Mouse (Mus musculus): ENCODE measurements around the gene Hmgb2.
"Not testable (repeated sequence)": the region's sequence is repeated elsewhere in the genome, so short reads cannot be mapped to it uniquely, and the experiment has no call there.

Gene Hmgb2

GRCm38 (mm10) chr8:57510791-57511315, 854 bp upstream of the Hmgb2 start:
- DNase-seq (ENCODE audit: low spot score in 2 of 2), result no peak

GRCm38 (mm10) chr8:57512141-57513056, 692 bp downstream of the Hmgb2 start:
- peak in 1 of 2 experiments; percentile 53 for DNase-seq (ENCODE audit: low spot score in 2 of 2)

GRCm38 (mm10) chr8:57513178-57513661, 1.5 kb downstream of the Hmgb2 start:
- DNase-seq (ENCODE audit: low spot score in 2 of 2), result not testable (repeated sequence)

GRCm38 (mm10) chr8:57516685-57517084, 5.0 kb downstream of the Hmgb2 start:
- DNase-seq (ENCODE audit: low spot score in 2 of 2), result not testable (repeated sequence)

GRCm38 (mm10) chr8:57517723-57518122, 6.0 kb downstream of the Hmgb2 start:
- no peak for DNase-seq (ENCODE audit: low spot score in 2 of 2)

- DNase-seq (ENCODE audit: low spot score in 2 of 2), result no peak
Measured at GRCm38 (mm10) chr8:57520186-57520786, 8.6 kb downstream of the Hmgb2 start.

- DNase-seq (ENCODE audit: low spot score in 2 of 2), result no peak
Measured at GRCm38 (mm10) chr8:57528036-57528435, 16.3 kb downstream of the Hmgb2 start.

GRCm38 (mm10) chr8:57530238-57530637, 18.5 kb downstream of the Hmgb2 start:
- no peak for DNase-seq (ENCODE audit: low spot score in 2 of 2)

DNA sequence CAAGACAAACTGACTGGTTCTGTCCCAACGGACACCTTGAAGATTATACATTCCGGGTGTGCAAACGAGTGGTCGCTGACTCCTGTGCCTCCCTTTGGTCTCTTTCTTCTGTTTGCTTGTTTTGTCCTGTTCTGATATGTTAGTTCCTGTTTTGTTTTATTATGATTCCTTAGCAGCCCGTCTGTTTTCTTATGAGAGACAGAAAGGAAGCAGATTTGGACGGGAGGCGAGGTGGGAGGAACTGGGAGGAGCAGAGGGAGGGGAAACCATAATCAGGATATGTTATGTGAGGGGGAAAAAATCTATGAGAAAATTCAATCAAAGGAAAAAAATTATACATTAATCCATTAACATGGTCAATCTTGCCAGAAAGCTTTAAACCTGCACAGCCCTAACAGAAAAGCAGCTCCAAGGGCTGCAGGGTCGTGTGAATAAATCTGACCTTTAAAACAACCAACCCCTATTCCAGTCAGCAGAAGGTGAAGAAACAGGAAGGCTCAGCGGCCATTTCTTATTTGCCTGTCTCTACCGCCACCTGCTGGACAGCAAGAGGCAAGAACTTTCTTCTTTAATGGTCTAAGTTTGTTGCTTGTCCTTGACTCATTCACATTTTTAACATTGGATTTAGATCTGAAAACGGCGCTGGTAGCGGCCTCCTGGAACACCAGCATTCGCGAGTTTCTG, 19.1 kb downstream of the Hmgb2 start:
- DNase-seq (ENCODE audit: low spot score in 2 of 2), result peak; percentile 61 to 77

DNA sequence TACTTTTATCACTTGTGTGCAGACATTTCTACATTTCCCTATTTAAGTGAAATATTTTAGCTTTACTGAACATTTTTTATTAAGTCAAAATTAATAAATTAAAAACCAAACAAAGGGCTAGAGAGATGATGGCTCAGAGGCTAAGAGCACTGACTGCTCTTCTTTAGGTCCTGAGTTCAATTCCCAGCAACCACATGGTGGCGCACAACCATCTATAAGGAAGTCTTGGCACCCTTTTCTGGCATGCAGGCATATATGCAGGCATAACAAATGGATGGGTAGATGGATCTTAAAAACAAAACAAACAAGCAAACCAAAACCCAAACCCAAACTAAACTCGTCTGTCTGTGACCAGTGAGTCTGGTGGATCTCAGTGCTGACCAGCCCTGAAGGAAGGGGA, 20.5 kb downstream of the Hmgb2 start:
- DNase-seq (ENCODE audit: low spot score in 2 of 2), result no peak

DNA sequence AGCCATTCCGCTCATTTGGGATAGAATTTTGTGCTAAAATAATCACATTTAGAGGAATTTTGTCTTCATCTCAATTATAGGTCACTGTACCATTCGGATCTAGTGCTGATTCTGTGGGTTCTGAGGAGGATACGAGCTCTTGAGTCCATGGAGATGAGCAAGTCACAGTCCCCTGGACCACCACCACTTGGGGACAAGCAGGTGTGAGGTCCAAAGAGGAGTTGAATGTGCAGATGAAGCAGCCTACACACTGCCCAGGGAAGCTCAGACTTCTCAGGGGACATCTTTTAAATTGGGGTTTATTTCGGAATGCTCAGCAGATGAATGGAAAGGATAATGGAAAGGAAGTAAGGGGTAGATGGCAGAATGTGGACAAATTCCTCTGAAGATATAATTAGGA, 21.4 kb downstream of the Hmgb2 start:
- DNase-seq (ENCODE audit: low spot score in 2 of 2), result no peak

GRCm38 (mm10) chr8:57534495-57534894, 22.8 kb downstream of the Hmgb2 start:
- DNase-seq (ENCODE audit: low spot score in 2 of 2), result no peak

DNA sequence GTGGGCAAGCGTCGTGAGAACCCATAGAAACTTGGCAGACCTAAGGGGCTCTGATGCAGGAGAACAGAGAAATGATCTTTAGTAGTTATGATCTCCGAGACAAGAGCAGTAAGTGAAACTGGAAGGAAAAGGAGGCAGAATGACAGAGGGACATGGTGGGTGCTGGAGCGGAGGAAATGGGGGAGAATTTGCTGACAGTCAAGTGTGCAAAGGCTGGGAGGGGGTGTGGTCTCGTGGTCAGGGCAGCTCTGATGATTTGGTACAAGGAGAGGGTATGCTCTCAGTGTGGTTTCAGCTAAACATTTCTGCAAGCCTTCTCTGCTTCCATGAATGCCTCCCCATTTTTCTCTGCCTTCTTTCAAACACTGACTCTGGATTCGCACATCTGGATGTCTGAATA, 24.5 kb downstream of the Hmgb2 start:
- no peak for DNase-seq (ENCODE audit: low spot score in 2 of 2)

- no peak for DNase-seq (ENCODE audit: low spot score in 2 of 2)
Measured at GRCm38 (mm10) chr8:57538601-57539000, 26.9 kb downstream of the Hmgb2 start.

GRCm38 (mm10) chr8:57540110-57540838, 28.6 kb downstream of the Hmgb2 start:
- DNase-seq (ENCODE audit: low spot score in 2 of 2), result peak in 1 of 2 experiments; percentile 65

DNA sequence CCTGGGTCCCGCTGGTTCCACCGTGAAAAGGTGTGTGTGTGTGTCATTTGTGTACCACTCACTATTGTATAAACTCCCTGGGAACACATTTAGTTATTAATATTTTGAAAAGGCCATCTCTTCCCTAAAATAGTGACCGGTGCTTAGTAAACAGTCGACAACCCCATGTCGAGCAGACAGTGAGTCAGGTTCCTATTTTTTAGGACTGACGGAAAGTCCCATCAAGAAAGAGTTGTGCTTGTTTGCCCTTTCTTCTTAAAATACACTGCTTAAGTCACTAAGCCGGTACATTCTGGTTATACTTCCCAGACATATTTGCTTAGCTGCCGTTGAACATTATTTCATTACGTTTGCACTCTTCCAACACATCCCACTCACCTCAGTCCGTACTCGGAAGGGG, 29.2 kb downstream of the Hmgb2 start:
- DNase-seq (ENCODE audit: low spot score in 2 of 2), result no peak

DNA sequence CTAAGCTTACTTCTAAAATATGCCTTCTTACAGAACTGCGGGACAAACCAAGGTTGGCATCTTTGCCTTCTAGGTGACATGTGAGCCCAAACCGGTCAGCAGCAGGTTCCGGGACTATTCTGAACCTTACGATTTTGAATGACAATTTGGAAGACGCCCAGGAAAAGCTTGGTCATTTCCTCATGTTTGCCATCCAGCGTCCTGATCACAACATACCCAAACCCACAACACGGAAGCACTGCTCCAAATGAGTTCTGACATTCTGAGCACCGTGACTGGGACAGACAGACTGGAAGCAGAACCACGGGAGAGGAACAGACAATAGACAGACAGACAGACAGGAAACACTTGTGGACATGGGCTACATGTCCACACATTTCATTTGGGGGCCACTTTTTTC, 29.7 kb downstream of the Hmgb2 start:
- DNase-seq (ENCODE audit: low spot score in 2 of 2), result no peak

DNA sequence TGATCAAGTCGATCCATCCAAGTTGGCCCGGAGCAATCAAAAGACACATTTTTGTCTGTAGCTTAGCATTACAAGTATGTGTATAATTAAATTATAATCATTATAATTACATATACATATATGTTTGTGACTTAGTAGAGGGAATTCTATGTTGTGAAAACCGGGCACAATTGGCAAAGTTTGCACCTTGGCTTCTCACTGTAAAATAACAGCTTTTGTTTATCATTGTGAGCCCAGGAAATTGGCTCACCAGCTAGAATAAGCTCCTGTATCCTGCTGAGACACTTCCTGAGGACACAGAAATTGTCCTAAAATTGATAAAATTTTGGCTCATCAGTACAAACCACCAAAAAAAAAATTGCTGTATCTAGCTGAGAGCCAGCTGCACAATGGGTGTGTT, 34.7 kb downstream of the Hmgb2 start:
- DNase-seq (ENCODE audit: low spot score in 2 of 2), result no peak

DNA sequence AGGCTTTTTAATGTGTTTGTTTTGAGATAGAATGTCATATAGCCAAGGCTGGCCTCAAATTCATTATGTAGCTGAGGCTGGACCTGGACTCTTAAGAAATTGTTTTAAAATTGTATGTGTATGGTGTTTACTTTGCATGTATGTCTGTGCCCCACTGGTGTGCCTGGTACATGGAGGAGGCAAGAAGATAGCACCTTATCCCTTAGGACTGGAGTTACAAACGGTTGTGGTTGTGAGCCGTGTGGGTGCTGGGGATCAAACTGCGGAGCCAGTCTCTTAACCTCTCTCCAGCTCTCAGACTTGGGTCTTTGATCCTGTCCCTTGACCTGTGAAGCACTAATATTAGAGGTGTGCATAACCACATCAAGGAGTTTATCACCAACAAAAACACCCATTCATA, 35.1 kb downstream of the Hmgb2 start:
- DNase-seq (ENCODE audit: low spot score in 2 of 2), result no peak

- no peak for DNase-seq (ENCODE audit: low spot score in 2 of 2)
Measured at GRCm38 (mm10) chr8:57547581-57547980, 35.9 kb downstream of the Hmgb2 start.

All from cerebellum, postnatal 4 days (tissue).